Mouse (Mus musculus) left cerebral cortex, adult 2 months (tissue): Measurements from ENCODE around the gene Hormad2. TPM values are rescaled to one million over a fixed set of nuclear protein-coding genes. Genes with fewer than 3 reads are reported as not detected.

ENCODE experiments used
- DNase-seq, 2 experiments: peaks; one replicate each; pipeline ENCODE4 v3.0.0; 2021 to 2022; ENCODE audit warnings: low spot score in 2 of 2, mixed read lengths in 1 of 2; ENCODE audit errors: extremely low spot score in 1 of 2
- H3K27ac ChIP-seq: fragments of 200-600 bp; 2 replicates; pipeline ENCODE4 v1.8.1; 2022
- H3K4me3 ChIP-seq: fragments of 200-600 bp; 2 replicates; pipeline ENCODE4 v1.8.1; 2022
- CTCF ChIP-seq: fragments of 200-600 bp; IDR thresholded peaks from 2 replicates; pipeline ENCODE4 v1.8.1; 2022; ENCODE audit warnings: antibody characterized with exemption, mild to moderate bottlenecking, moderate library complexity
- intact Hi-C: fragments of 180-260 bp; cut with DNase I; formaldehyde crosslinking; loops from one replicate; pipeline ENCODE4 v1.15.1; 2025
- long read RNA-seq, 2 experiments: library from polyadenylated mRNA; stranded (forward); transcript quantifications; one replicate each; pipeline ENCODE4 v2.0.0; 2021; ENCODE audit warnings: borderline mapping rate in 2 of 2
- total RNA-seq, 2 experiments: library from RNA; stranded (reverse); gene quantifications; 2 replicates each; pipeline ENCODE4 v1.2.3; 2021

Gene Hormad2
- not detected for total RNA-seq
- long read RNA-seq, experiment 1, result 0 reads
- long read RNA-seq, experiment 2, result 0 reads

- H3K27ac ChIP-seq, result no peak within 1 kb of the TSS
- no peak within 1 kb of the TSS for H3K4me3 ChIP-seq
- no peak for DNase-seq
- intact Hi-C loops, result no loop called here
- no peak for TF ChIP-seq CTCF
These were observed at the start of gene Hormad2 for GRCm38 (mm10) chr11:4440978-4441377. Hormad2 (minus strand) TSS chr11:4441105.

DNA sequence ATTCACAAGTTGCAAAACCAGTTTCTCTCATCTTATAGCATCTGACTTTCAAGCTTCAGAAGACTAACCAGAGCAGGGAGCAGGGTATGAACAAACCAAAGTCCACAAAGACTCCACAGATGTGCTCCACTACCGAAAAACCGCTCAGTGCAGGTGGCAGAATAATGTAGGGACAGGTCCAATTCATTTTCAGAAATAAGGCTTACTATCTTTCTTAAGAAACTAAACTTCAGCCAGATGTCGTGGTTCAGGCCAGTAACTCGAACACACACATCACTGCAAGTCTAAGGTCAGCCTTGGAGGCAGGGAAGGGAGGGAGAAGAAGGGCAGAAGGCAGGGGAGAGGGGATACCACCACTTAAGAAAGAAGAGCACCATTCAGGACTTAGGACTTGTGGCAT, 48.3 kb upstream of the Hormad2 start:
- intact Hi-C loops, result no loop called here
- Histone ChIP-seq H3K27ac (no peak overlapping the region), H3K4me3 (no peak overlapping the region)
- TF ChIP-seq CTCF, result no peak
- no peak for DNase-seq

DNA sequence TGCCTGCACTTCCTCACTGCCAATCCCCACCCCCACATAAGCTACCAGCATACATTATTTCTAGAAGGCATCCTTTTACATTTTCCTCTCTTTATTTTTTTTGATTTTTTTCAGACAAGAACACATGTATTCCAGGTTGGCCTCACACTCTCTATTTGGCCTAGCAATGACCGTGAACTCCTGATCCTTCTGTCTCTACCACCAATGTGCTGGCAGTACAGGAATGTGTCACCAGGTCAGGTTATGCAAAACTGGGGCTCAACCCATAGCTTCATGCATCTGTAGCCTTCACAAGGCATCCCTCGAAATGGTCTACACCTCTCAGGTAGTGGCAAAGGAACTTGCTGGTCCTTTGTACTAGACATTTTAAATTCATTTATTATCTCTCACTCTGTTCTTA, 47.9 kb upstream of the Hormad2 start:
- Histone ChIP-seq H3K4me3 (no peak overlapping the region), H3K27ac (no peak overlapping the region)
- intact Hi-C loops, result no loop called here
- DNase-seq, result no peak
- TF ChIP-seq CTCF, result no peak

DNA sequence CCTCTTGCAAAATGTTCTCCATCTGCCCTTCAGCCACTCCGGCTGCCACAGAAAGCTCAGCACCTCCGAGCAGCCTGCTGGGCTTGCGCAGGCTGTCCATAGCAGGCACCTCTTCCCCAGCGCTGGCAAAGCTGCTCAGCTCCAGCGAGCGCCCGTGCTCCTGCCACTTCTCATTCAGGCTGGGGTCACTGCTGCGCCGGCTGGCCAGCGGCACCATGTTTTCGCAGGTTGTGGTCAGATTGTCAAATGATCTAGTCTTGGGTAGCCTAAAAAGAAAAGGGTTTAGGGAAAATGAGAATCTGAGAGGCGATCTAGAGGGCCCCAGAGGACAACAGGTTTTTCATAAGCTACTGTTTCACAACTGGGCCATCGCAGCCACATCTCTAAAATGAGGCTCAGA, 47.5 kb upstream of the Hormad2 start:
- intact Hi-C loops, result no loop called here
- no peak for TF ChIP-seq CTCF
- H3K27ac ChIP-seq, result no peak overlapping the region
- no peak for DNase-seq
- H3K4me3 ChIP-seq, result no peak overlapping the region

- Histone ChIP-seq H3K4me3 (no peak overlapping the region), H3K27ac (no peak overlapping the region)
- TF ChIP-seq CTCF, result no peak
- intact Hi-C loops, result no loop called here
- no peak for DNase-seq
These were observed 46.6 kb upstream of the Hormad2 start for GRCm38 (mm10) chr11:4487401-4487965.

GRCm38 (mm10) chr11:4484541-4484940, 43.6 kb upstream of the Hormad2 start:
- intact Hi-C loops, result no loop called here
- DNase-seq, result no peak

DNA sequence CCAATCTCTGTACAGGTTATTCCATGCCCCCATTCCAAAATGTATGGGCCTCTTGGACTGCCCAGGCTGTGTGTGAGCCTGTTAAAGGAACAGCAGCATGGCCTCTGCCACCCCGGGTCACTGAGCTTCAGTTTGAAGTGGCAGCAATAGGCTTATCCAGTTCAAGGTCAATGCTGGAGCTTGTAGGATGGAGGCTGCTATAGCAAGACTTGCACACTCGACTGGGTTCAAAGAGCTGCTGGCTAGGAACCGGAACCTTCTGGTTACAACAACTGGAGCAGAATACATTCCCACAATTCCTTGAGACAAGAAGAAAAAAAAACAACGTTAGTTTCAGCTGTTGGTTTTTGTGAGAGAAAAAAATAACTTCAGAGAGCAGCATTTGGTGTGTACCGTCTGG, 41.7 kb upstream of the Hormad2 start:
- no peak for TF ChIP-seq CTCF
- intact Hi-C loops, result no loop called here

More at GRCm38 (mm10) chr11:4484541-4484940, 43.6 kb upstream of the Hormad2 start:
- Histone ChIP-seq H3K27ac (no peak overlapping the region), H3K4me3 (no peak overlapping the region)
- TF ChIP-seq CTCF, result no peak

GRCm38 (mm10) chr11:4476184-4476697, 35.3 kb upstream of the Hormad2 start:
- no peak overlapping the region for H3K4me3 ChIP-seq
- intact Hi-C loops, result no loop called here
- DNase-seq, result no peak
- no peak for TF ChIP-seq CTCF
- H3K27ac ChIP-seq, result no peak overlapping the region

More for the DNA sequence above, 41.7 kb upstream of the Hormad2 start:
- no peak for DNase-seq
- H3K27ac ChIP-seq, result no peak overlapping the region
- no peak overlapping the region for H3K4me3 ChIP-seq

DNA sequence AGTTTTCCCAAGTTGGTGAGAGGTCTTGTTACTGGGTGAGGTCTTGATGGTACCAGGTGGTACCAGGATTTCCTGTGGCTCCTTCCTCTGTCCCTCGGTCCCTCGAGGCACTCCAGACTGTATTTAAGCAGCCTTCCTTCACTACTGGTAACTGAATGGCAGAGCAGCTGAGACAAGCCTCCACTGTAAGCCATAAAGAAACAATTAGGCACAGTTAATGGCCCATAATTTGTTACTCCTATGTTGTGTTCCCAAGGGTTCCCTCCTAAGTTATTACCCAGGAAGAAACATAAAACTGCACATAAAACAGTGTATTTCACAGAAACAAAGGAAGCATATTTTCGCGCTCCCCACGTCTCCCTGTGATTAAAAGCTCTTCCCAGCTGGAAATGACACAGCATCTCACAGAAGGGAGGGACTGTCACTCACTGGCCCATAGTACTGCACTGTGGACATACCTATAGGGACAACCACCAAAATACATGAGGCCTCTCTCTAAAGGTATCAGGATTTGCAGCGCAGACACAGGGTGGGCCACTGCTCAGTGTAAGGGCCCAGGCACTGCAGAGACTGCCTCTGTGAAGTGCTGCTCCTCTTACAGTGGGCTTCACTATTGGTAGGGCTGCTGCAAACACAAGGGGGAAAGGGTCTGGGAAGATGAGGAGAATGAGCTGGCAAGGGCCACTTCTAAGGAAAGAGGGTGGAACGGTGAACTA, 31.7 kb upstream of the Hormad2 start:
- no peak for DNase-seq
- intact Hi-C loops, result no loop called here
- H3K4me3 ChIP-seq, result no peak overlapping the region
- TF ChIP-seq CTCF, result no peak
- H3K27ac ChIP-seq, result no peak overlapping the region

DNA sequence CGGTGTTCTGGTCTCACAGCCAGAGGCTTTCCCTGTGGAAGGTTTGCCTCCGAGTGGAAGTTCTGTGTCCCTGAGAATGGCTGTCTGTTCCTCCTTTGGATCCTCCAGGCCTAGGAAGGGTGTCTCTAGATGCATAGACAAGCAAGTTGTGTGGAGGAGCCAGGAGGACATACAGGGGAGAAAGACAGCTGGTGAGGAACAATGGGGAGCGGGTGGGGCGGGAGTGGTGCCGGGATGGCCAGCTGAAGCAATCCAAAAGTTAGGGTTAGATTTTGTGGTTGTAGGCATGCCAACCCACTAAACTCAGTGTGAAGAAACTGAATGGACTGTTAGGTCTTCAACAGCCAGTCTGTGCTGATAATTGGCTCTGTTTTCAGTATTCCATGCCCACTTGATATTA, 30.8 kb upstream of the Hormad2 start:
- DNase-seq, result no peak
- no peak for TF ChIP-seq CTCF
- intact Hi-C loops, result no loop called here
- Histone ChIP-seq H3K27ac (no peak overlapping the region), H3K4me3 (no peak overlapping the region)

- intact Hi-C loops, result no loop called here
- TF ChIP-seq CTCF, result no peak
- no peak for DNase-seq
- H3K4me3 ChIP-seq, result no peak overlapping the region
- no peak overlapping the region for H3K27ac ChIP-seq
These were observed 30.3 kb upstream of the Hormad2 start for GRCm38 (mm10) chr11:4471251-4471650.

GRCm38 (mm10) chr11:4469091-4469490, 28.2 kb upstream of the Hormad2 start:
- intact Hi-C loops, result no loop called here
- H3K27ac ChIP-seq, result no peak overlapping the region
- no peak overlapping the region for H3K4me3 ChIP-seq
- TF ChIP-seq CTCF, result no peak
- no peak for DNase-seq

DNA sequence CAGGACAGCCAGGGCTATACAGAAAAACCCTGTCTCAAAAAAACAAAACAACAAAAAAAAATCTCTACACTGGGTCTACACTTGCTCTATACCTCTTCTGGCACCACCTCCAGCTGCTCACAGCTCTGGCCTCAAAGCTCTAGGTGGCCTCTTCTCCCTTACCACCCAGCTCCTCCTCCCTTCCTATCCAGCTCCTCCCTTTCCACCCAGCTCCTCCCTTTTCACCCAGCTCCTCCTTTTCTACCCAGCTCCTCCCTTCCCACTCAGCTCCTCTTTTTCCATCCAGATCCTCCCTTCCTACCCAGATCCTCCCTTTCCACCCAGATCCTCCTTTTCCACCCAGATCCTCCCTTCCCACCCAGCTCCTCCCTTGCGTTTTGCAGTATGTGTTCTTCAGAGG, 26.5 kb upstream of the Hormad2 start:
- no peak for TF ChIP-seq CTCF
- Histone ChIP-seq H3K27ac (no peak overlapping the region), H3K4me3 (no peak overlapping the region)
- no peak for DNase-seq
- intact Hi-C loops, result no loop called here
